1 mouse cellular context compared by ENCODE assay signal in the genomic region with DNA sequence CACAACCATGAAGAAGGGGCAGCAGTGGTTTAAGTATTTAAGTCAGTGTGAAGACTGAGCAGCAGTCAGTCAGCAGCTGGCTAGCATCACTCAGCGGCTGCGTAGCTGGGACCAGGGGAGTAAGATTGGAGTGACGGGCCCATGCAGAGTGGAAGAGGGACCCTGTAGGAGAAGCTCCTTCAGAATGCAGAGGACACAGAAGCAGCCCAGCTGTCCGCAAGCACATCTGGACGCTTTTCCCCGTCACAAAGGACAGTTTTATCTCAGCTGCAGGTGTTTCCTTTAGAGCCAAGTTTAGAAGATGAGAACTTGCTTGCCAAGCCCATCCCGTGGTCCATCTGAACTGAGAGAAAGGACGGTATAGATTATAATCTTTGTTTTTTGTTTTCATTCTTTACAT.
TF ChIP-seq lines count a peak whose summit lies in the region.

No protein-coding gene starts in this region.

TF ChIP-seq in CH12.LX, 34 proteins besides CTCF, POLR2A, EP300 and RAD21:
- TF ChIP-seq BHLHE40 (IDR thresholded peaks at IDR 0.05; ENCODE audit: low read depth, low read length) (no peak), UBTF (IDR thresholded peaks at IDR 0.05; ENCODE audit: low read depth, low read length) (no peak), ZNF384 (IDR thresholded peaks at IDR 0.05; ENCODE audit: low read depth, low read length) (no peak), IRF4 (IDR thresholded peaks at IDR 0.05; ENCODE audit: low read depth, low read length) (peak; percentile 64), TCF12 (IDR thresholded peaks at IDR 0.05; ENCODE audit: low read depth, low read length) (peak; percentile 97), MXI1 (IDR thresholded peaks at IDR 0.05; ENCODE audit: low read depth, low read length) (no peak), MAZ (IDR thresholded peaks at IDR 0.05; ENCODE audit: low read depth, low read length) (no peak), MAFK (IDR thresholded peaks at IDR 0.05; ENCODE audit: insufficient replicate concordance, low read length) (no peak), JUND (conservative IDR thresholded peaks at IDR 0.05; ENCODE audit: low read depth, low read length) (no peak), SIN3A (IDR thresholded peaks at IDR 0.05; ENCODE audit: low read length) (no peak), E2F4 (IDR thresholded peaks at IDR 0.05; ENCODE audit: insufficient replicate concordance, low read depth, low read length) (no peak), GABPA (IDR thresholded peaks at IDR 0.05; ENCODE audit: insufficient replicate concordance, low read depth, low read length) (no peak), USF2 (conservative IDR thresholded peaks at IDR 0.05; ENCODE audit: low read depth, low read length) (no peak), HCFC1 (IDR thresholded peaks at IDR 0.05; ENCODE audit: low read depth, low read length) (no peak), MEF2A (IDR thresholded peaks at IDR 0.05; ENCODE audit: borderline replicate concordance, low read depth, low read length) (peak; percentile 90), USF1 (IDR thresholded peaks at IDR 0.05; ENCODE audit: low read depth, low read length) (no peak), JUN (IDR thresholded peaks at IDR 0.05; ENCODE audit: insufficient read depth, low read depth, low read length) (no peak), ELF1 (IDR thresholded peaks at IDR 0.05; ENCODE audit: low read depth, low read length) (no peak), NRF1 (IDR thresholded peaks at IDR 0.05; ENCODE audit: low read depth, low read length) (peak; percentile 50; the same call in 1 of the 2 replicates), RCOR1 (conservative IDR thresholded peaks at IDR 0.05; ENCODE audit: low read depth, low read length) (0 out of 2 replicates have a peak, but pooled peaks have one; percentile 21), ZMIZ1 (IDR thresholded peaks at IDR 0.05; ENCODE audit: low read depth, low read length) (no peak), MYC (IDR thresholded peaks at IDR 0.05; ENCODE audit: low read depth, low read length) (no peak), ZC3H11A (IDR thresholded peaks at IDR 0.05; ENCODE audit: low read depth, low read length) (no peak), CHD2 (IDR thresholded peaks at IDR 0.05; ENCODE audit: low read length) (no peak), SMC3 (IDR thresholded peaks at IDR 0.05; ENCODE audit: low read depth, low read length) (no peak), MAX (IDR thresholded peaks at IDR 0.05; ENCODE audit: low read length) (0 out of 2 replicates have a peak, but pooled peaks have one; percentile 5), POLR2AphosphoS2 (IDR thresholded peaks at IDR 0.05; ENCODE audit: low read depth, low read length) (no peak), PAX5 (IDR thresholded peaks at IDR 0.05; ENCODE audit: low read length) (no peak), CHD1 (IDR thresholded peaks at IDR 0.05; ENCODE audit: low read depth, low read length) (no peak), ETS1 (conservative IDR thresholded peaks at IDR 0.05; ENCODE audit: low read depth, low read length) (peak; percentile 75), KAT2A (IDR thresholded peaks at IDR 0.05; ENCODE audit: insufficient replicate concordance, low read length) (no peak), NELFE (IDR thresholded peaks at IDR 0.05; ENCODE audit: low read depth, low read length) (no peak), TBP (conservative IDR thresholded peaks at IDR 0.05; ENCODE audit: low read depth, low read length) (no peak)
